Mouse (Mus musculus): Measurements from ENCODE around the gene Dnajc28. TPM values are rescaled to one million over a fixed set of nuclear protein-coding genes. Genes with fewer than 3 reads are reported as not detected.

Gene Dnajc28
- polyA plus RNA-seq (2017; shearing (Covaris generic)) = 4.1 TPM

DNA sequence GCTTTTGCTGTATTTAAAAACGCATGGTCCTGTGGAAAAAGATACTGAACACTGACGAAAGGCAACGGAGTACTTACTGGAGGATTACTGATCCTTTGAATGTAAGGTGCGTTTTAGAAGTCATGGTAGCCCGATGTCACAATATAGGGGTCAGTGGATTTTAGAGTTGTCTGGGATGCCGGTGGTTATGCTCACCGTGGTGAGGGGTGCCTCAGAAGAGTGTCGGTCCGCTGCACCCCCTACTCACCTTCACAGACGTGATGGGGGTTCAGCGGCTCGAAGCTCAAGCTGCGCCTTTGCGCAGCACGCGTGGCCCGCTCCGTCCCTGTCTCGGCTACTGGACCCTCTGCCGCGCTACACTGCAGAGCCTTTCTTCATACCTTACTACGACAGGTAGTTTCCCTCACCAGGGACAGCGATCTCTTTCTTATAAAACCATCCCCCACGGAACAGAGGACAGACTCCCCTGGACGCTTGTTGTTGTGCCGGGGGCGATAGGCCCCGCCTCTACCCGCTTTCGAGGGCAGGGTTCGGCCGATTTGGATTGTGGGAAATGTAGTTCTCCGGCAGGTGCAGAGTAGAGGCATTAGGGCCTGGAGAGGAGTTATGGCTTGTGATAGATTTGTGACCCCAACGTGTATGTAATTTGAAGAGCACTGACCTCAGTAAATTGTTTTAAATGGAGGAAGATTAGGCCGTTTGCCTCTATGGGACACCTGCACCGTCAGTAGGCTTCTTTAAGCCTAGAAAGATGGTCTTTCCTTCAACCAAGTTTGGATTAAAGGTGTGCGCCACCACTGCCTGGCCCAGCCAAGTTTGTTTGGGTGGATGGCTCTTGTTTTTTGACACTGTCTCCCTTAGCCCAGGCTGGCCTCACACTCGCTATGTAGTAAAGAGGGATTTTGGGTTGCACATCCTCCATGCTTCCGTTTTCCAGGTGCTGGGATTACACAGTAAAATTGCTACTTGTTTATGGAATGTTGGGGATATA lies at the start of gene Dnajc28:
Gene Dnajc28 (minus strand): TSS at position 516 of the 991 bp plus-strand sequence.

DNA sequence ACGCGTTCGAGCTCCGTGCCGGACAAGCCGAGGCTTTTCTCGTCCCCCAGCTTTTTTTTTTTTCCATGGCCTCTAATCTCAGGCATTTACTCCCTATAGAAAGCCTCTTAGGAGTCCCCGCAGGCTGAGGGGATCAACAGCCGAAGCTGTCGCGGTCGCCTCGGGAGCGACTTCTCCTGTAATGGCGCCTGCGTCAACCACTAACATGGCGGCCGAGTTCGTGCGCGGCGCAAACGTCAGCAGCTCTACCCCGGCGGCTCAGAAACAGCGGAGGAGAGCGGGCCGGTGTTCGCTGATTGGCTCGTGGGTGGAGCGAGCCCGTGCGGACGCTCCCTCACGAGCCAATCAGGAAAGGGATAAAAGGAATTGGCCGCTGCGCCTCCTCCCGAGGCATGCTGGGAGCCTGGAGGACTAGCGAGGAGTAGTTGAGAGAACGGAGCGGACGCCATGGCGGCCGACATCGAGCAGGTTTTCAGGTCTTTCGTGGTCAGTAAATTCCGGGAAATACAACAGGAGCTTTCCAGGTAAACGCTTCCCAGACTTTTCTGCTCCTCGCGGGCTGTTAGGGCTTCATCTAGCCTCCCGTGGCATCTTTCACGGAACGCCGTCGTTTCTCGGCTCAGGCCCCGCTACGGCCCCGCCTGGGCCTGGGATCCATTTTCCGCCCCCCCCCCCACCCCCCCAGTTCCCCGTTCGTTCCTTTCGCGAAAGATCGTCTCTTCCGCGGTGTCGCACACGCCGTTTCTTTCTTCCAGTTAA lies 28.8 kb upstream of the Dnajc28 start, which contains the start of gene Son:
Gene Son (plus strand): TSS at position 46 of the 759 bp plus-strand sequence.

GRCm38 (mm10) chr16:91646681-91647419 lies 28.0 kb upstream of the Dnajc28 start, which contains the start of gene Gart:
Gene Gart (minus strand): TSS chr16:91646952.

DNA sequence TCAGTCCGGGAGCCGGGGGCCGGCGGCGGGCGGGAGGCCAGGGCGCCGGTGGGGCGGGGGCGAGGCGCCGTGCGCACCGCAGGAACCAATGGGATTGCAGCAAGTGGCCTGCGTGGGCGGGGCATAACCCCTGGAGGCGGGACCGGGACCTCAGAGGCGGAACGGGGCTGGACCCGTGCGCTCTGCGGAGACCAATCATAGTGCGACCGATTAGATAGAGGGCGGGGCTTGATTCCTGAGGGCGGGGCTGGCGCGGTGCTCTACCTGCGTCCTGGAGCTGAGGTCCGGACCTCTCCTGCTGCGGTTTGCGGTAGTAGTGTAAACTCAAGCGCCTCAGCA lies 21.2 kb downstream of the Dnajc28 start, which contains the start of gene Tmem50b:
Gene Tmem50b (minus strand): TSS at position 129 of the 339 bp plus-strand sequence.

Other genes with a start within 250 kb of the Dnajc28 start
- 72.8 TPM for gene Ifnar2, start 246.2 kb downstream of the Dnajc28 start, polyA plus RNA-seq (2017; shearing (Covaris generic))
- not detected for gene Gm21970, start 227.3 kb downstream of the Dnajc28 start, polyA plus RNA-seq (2017; shearing (Covaris generic))
- gene Il10rb, start 212.9 kb downstream of the Dnajc28 start, polyA plus RNA-seq (2017; shearing (Covaris generic)) = 124 TPM
- gene Ifnar1, start 133.8 kb downstream of the Dnajc28 start, polyA plus RNA-seq (2017; shearing (Covaris generic)) = 194 TPM
- 17.5 TPM for gene Ifngr2, start 72.0 kb downstream of the Dnajc28 start, polyA plus RNA-seq (2017; shearing (Covaris generic))
- 38.8 TPM for gene Tmem50b, start 21.2 kb downstream of the Dnajc28 start, polyA plus RNA-seq (2017; shearing (Covaris generic))
- 157 TPM for gene Gart, start 27.9 kb upstream of the Dnajc28 start, polyA plus RNA-seq (2017; shearing (Covaris generic))
- 157 TPM for gene Son, start 28.5 kb upstream of the Dnajc28 start, polyA plus RNA-seq (2017; shearing (Covaris generic))
- gene Donson, start 69.7 kb upstream of the Dnajc28 start, polyA plus RNA-seq (2017; shearing (Covaris generic)) = 7.3 TPM
- gene Cryzl1, start 109.9 kb upstream of the Dnajc28 start, polyA plus RNA-seq (2017; shearing (Covaris generic)) = 72.6 TPM
- 3.0 TPM for gene Itsn1, start 110.3 kb upstream of the Dnajc28 start, polyA plus RNA-seq (2017; shearing (Covaris generic))